Mouse (Mus musculus) spleen, adult 18-20 months (tissue): Measurements from ENCODE around the gene Fgfr2.
A peak's percentile ranks its signal among the peaks of the same experiment; 100 is the strongest.

Source experiments
- DNase-seq, 2 experiments: peaks; one replicate each; pipeline ENCODE4 v3.0.0; 2022; ENCODE audit warnings: mixed read lengths in 2 of 2

The Fgfr2 gene

DNA sequence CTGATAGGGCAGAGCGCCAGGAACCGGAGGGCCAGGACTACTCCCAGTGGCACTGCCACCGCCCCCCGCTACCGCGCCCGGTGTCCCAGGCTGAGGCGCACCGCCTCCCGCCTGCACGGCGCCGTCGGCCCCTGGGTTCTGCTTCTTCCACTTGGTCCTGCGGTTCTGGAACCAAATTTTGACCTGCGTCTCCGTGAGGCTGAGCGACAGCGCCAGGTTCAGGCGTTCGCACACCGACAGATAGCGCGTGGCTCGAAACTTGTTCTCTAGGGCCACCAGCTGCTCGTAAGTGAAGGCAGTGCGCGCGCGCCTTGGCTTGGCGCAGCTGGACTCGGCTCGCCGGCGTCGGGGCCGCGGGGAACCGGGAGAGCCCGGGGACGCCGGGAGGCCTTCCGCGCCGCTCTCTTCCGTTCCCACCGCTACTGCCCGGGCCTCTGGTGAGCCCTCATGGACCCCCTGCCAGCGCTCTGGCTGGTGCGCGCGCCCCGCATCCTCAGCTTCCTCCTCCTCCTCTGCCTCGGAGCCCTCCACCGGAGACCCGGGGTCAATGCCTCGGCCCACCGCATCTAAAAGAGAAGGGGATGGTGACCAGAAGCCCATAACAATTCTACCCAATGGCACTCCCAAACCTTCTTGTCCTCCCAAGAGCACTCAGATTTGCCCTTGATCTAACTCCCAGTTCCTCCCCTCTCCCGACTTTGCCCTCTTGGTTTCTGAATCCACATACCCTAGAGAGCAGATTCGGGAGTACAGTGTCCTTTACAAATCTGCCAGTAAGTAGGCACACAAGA is 525.7 kb downstream of the Fgfr2 start:
- no peak for DNase-seq

DNA sequence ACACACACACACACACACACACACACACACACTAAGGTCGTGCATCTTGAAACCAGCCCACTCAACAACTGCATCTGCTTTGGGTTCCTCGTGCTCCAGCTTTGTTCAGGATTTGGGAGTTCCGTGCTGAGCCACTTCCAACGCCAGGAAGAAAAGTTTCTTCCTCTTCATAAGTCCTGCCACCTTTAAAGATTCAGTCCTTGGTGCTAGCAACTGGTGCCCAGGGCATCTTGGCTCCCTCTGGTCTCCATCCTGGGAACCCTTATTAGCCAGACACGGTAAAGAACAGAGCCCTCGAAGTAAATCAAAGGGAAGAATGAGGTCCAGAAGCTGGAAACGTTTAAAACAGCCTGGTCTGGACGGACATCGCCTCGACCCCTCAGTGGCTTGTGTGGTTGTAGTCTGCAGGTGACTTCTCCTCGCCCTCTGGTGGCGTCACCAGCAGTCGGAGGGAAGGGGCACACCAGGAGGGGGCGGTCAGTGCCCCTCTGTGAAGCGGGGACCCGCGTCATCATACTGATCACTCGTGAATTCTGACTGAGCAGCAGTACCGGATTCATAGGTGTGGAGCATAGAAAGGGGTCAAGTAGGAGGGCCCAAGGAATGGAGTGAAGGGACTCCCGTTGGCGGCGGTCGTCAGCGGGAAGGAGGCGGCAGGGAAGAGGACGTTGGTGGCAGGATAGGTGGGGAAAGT is 526.4 kb downstream of the Fgfr2 start:
- DNase-seq: no peak

DNA sequence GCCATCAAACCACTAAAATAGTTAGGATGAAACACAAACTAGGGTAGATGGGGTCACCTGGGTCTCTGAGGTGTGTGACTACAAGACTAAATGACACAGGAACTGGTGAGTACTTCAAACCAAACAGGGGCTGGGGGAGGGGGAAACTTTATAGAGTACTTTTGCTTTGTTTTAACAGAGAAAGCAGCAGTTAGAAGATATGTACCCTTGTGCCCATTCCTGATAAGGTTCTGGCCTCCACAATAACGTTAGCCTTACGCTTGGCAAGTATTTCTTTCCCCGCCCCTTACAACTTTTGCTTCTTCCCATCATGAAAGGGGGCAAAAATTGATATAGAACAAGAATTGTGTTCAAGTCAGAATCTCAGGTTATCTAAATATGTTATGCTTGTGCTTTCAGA is 527.4 kb downstream of the Fgfr2 start:
- no peak for DNase-seq

DNA sequence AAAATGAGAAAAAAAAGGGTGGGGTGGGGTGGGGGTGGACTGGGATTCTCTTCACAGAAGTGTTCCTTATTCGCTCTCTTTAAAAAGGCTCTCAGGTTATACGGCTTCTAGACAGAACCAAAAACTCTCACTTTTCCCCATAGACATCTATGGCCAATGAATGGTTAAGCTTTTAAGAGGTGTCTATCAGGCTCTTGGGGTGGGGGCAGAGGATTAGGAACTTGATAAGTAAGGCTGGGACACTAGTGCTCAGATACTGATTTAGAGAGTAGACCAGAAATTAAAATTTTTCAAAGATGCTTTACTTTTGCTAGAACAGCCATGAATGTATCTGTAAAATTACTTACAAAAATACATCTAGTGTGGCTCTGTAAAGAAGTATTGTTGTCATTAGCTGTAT is 528.8 kb downstream of the Fgfr2 start:
- DNase-seq: no peak

DNA sequence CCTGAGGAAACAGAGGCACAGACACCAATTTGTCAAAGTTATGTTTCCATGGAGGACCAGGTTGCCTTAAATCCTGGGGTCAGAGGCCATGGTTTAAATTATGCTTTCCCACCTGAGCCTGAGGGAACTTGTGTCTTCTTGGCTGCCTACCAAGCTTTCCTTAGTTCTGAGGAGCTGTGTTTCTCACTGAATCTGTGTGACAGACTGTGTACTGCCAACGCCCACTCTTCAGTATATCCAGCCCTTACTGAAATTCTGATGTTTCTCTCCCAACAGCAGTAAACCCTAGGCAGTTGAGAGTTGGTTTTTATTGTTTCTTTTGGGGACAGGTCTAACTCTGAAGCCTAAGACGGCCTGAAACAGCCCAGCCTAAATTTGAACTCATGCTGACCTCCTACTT is 529.4 kb downstream of the Fgfr2 start:
- no peak for DNase-seq

DNA sequence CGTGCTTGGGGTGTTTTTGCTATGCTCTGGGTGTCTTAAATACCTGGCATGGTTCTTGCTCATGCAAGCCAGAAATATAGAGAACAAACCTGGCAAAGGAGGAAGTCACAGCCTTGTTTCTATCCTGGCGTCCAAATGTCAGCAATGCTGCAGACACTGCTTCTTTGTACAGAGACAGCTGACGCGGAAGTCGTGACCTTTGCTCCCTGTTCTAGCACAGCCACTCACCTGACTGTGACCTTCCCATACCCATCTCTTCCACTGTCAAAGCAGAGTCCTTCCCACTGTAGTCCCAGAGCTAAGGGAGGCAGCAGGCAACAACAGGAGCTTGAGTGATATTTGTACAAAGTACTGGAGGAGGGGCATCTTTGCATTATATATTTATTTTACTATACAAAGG is 533.5 kb downstream of the Fgfr2 start:
- no peak for DNase-seq

DNA sequence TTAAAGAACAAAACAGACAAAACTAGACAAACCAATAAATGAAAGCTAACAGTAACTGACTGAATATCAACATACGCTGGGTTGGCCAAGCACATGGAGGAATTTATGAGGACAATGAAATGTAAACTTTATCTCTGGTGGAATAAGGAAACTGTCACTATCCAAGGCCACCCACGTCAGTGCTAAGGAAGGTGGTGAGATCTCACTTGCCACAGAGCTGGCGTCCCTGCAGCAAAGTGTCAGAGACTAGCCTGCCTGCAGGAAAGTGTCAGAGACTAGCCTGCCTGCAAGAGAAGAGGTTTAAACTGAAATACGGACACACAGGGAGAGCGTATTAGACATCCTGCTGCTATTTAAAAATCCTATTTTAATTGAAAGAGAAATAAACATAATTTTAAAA is 536.0 kb downstream of the Fgfr2 start:
- no peak for DNase-seq

DNA sequence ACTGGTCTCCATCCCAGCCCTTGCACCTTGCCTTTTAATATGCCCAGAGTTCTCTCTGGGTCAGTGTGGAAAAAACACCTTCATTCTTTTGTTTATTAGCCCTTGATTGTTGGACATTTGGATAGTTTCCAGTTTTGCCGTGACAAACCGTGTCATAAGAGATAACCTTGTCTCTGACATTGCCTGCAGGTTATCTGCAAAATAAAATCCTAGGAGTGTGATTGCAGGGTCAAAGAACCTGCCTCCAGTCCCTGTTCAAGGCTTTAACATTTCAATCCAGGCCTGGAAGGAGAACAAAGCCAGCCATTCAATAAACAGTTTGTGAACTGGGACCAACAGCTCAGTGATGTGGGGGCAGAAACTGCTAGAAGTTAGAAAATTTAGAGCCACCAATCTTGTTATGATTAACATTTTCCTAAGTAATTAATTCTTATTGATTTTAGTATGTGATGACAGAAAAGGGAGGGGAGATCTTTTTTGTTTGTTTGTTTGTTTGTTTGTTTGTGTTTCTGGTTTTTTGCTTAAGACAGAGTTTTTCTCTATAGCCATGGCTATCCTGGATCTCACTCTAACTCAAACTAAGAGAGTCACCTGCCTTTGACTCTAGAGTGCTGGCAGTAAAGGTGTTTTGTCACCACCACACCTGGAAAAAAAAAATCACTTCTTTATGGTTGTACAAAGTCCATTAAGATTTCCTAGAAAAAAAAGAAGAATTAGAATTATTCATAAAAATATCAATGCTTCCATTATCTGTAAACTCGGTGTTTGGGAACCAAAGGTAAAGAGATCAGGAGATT is 537.3 kb downstream of the Fgfr2 start:
- no peak for DNase-seq

DNA sequence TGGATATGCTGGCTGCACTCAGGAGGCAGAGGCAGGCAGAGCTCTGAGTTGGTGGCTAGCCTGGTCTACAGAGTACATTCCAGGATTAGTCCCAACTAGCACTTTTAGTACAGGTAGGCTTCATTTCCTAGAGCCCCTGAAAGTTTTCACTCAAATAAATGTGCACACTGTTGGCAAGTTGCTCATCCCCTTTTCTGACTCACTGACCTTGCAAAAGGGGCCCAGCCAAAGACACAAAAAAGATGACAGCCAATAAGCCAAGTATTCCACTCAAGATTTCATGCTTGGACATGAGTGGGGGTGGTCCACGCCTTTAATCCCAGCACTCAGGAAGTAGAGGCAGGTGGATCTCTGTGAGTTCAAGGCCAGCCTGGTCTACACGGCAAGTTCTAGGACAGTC is 541.7 kb downstream of the Fgfr2 start:
- DNase-seq: no peak

DNA sequence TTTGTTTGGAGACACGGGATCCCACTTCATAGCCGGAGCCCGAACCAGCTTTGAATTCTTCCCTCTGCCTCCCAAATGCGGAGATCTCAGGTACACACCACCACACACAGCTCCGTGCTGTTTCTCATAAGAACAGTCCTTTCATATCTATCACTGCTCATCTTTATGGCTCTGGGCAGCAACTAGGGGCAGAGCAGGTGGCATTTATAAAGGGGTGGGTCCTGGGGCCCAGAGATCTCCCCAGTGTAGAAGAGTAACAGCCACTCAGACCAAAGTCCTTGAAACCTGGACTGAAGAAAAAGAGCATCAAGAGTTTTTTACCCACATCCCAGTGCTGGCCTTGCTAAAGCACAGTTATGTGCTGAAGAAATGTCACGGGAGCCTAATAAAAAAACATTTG is 542.6 kb downstream of the Fgfr2 start:
- no peak for DNase-seq

DNA sequence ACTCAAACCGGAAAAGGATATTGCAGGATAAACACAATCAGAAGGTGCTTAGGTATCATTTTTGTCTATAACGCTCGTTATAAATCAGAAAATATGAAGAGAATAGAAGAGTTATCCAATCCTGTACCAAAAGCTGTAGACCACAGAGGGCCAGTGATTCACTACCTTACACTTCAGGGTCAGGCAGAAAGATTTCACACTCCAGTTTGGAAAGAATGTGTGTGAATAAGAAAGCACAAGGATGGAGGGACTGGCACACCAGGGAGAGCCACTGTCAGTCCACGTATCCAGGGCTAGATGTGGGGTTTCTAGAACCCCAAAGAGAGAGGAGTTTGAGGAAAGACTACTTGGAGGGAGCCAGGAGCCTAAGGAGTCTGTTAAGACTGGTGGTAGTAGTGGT is 546.3 kb downstream of the Fgfr2 start:
- DNase-seq: no peak

DNA sequence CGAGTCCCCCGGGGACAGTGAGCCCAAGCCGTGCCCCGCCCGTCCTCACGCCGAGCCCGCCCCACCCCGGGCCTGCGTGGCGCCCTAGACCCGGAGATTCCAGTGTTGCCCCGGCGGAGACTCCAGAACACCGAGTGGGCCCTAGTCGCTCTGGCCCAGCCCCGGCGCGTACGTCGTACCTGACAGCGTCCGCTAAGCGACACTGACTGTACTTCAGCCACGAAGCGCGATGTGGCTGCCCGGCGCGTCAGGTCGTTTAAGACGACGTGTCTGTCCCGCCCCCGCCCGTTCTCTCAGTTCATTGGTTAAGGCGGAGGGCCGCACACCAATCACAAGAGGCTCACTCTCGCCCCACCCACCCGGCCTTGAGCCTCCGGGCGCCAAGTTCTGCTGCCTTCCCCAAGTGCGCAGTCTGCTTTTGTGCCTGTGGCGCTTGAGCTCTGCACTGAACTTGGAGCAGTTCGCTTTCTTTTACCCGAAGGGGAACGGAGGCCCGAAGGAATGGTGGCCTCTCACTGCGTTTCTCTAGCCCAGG is 547.0 kb downstream of the Fgfr2 start, which contains the start of gene Oat:
Oat (minus strand) TSS at position 283 of the 535 bp plus-strand sequence.
- peak; percentile 89 to 92 for DNase-seq

DNA sequence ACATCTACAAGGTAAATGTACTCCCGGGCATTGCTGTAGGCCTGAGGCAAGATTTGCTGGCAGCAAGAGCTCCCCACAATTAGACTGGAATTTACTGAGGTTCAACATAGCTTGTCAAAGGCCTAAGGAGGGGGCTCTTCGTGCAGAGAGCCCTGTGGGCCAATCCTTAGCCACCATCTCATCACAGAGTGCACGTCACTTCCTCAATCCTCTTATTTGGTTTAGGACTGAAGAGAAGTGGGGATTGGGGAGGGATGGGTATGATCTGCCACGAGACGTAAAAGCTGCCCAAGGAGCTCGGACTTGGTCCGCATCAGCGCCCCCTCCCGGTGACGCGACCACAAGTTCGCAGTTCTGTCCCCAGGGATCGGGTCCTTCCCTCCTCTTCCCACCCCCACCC is 547.5 kb downstream of the Fgfr2 start:
- peak; percentile 65 to 79 for DNase-seq

DNA sequence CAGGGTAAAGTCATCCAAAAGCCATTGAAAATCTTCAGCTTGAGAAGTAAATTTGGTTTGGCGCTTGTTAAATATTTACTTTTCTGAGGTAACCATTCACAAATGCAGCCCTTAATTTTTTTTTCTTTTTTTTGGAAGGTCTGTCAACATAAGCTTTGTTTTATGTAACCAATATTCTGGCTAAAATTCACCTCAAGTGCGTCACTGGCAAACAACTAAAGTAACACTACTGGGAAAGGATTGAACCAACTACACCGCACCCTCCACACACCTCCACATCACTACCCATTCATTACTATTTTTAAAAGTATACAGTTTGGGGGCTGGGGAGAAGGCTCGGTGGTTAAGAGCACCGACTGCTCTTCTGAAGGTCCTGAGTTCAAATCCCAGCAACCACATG is 548.5 kb downstream of the Fgfr2 start:
- no peak for DNase-seq

DNA sequence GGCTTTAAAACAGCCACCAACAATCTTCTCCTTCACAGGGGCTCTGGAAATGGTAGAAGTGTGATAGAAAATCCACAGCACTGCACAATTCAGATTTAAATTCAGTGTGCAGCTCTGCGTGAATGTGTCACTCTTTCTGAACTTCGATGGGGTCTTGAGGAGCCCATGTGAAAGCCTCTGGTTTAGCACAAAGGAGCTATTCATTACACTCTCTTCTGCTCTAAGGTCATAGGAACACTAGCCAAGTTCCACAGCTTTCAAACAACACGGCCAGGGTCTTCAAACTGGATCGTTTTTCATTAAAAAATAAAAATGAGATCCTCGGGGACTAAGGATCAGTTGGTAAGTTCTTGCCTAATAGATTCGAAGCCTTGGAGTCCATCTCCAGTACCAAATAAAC is 549.9 kb downstream of the Fgfr2 start:
- no peak for DNase-seq

DNA sequence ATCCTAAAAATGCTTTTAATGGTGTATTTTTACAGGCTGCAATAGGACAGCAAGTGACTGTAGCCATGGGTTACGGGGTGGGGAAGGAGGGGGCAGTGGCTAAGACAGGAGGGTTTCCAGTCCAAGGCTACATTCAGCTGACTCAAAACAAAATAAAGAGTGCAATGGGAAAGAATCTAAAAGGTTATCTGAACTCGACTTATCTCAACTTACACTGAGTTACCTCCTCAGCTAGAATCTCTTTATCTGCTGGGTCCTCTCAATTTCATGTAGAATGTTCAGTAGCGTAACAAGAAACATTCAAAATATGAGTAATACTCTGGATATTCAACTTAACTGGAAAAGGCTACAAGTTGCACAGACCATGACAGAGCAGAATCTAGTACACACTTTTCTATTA is 550.4 kb downstream of the Fgfr2 start:
- DNase-seq: no peak

DNA sequence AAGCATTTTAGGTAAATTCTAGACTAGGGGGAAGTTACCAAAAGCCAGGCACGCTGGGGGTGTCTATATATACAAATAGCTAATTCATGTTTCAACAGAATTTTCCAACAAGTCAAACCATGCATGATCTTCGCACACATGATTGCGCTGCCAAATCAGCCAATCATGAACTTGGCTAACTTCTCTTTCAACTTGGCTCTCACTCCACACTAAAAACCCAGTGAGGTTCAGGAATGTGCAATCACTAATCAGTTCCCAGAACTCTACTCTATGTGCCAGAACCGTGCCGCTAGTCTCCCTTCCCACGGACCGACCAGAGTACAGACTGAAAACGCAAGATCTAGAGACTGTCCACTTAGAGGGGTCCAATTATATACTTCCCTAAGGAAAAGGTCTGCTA is 551.7 kb downstream of the Fgfr2 start:
- no peak for DNase-seq

DNA sequence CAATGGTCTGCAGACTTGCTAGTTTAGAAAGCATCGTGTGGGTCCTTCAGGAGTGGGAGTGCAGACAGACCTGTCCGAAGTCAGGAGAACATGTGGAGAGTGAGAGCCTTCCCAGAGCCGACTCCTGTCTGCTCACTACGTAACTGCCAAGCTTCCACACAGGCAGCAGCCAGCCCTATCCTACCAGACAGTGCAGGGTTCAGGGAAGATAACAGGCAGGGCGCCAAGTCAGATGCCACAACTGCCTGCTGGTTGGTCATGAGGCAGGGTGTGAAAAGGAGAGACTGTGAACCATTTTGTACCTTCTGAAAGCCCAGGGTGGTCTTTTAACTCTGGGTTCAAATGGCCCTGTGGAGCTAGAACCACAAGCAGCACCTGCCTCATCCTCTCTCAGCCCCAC is 553.1 kb downstream of the Fgfr2 start:
- no peak for DNase-seq

DNA sequence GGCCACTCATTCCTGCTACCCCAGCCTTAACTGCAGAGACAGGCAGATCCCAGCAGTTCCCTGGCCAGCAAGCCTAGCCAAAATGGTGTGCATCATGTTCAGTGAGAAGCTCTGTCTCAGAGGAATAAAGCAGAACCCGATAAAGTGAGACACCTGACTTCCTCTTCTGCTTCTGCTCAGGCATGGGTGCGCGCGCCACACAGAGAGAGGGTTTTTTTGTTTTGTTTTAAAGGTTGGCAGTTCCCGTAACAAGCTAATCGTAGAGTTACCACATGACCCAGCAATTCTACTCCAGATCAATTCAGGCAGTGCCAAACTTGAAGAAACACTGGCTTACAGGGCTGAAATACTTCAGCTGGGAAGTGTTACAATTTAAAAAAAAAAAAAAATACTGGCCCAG is 554.3 kb downstream of the Fgfr2 start:
- DNase-seq: peak; percentile 59 to 63

DNA sequence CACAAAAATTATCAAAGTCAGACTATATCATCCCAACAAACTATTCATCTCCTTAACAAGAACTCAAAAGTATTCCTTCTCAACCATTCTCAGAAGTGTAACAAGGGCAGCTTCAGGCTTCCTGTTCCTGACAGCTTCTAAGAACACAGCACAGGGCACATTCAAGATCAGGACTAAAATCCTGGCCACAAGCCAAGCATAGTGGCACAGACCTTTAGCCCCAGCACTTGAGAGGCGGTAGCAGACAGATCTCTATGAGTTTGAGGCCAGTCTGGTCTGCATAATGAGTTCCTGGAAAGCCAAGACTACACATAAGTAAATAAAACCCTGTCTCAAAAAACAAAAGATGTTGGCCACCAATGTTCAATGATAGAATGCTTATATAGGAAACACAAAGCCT is 557.3 kb downstream of the Fgfr2 start:
- DNase-seq: no peak

DNA sequence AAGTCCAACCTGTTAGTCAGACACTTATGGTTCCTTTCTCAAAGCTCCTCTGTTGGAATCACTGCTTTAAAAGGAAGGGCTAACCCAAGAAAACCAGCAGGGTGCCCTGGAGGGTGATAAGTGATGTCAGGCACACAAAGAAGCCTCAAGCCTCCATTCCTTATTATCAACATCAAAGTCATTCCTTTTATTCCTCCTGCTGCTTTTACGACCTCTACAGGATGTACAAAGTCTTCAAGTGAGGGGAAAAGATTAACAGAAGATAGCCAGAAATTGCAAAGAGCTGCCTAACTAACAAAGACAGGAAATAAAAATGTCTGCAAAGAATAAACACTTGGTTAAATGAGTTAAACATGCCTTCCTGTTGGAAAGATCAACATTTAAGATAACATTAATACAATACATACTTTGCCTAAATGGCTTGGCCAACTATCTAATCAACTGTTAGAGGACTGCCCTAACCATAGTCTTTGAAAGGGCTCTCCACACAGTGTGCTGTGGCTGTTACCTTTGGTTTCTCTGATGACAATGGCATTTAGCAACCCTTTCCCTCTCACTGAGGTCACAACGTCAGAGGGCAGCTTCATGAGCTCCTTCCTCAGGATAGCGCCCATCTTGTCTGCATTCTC is 563.9 kb downstream of the Fgfr2 start:
- no peak for DNase-seq

DNA sequence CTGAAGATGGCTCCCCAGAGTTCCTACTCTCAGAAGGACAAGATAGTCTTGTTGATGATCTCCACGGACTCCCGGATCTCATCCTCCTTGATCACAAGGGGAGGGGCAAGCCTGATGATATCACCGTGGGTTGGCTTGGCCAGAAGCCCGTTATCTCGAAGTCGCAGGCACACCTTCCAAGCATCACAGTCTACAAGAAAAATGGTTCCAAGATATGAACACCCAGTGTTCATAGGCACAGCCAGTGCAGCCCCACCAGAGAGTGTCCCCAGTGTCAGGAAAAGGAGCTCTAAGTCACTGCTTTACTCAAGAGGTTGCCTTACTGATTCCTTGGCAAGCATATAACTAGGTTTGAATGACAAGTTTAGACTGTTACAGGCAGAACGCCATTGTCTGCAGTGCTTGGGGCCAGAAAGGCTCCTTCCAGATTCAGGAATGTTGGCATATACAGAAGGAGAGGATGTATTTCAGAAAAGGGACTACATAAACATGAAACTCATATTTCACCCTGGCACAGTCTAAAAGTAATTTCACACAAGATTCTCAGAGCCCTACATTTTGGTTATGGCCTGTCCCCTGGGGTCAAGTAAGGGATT is 564.9 kb downstream of the Fgfr2 start:
- DNase-seq: no peak

DNA sequence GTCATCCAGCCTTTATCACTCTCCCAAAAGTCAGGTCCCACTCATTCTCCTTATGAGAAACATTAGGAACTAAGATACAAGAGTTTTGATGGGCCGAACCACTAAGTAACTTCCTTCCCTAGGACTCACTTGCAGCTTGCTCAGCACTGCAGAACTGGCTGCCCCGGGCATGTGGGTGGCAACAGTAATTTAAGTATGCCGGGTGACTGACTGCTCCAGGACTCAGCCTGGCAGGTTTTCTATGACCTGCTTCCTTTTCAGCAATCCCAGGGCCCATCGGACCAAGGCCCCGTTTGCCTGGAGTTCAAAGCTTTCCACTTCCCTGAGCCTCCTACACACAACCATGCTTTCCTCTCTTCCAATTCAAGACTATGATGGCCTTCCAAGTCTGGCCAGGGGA is 566.6 kb downstream of the Fgfr2 start:
- no peak for DNase-seq
